Mouse (Mus musculus) thymus, postnatal 10 days (tissue): ENCODE measurements around the gene Pigp.
"Not testable (repeated sequence)": the region's sequence is repeated elsewhere in the genome, so short reads cannot be mapped to it uniquely, and the experiment has no call there.

Source experiments
- DNase-seq, 2 experiments: peaks; one replicate each; pipeline ENCODE4 v3.0.0; 2021; ENCODE audit warnings: low spot score in 2 of 2

The Pigp gene

DNA sequence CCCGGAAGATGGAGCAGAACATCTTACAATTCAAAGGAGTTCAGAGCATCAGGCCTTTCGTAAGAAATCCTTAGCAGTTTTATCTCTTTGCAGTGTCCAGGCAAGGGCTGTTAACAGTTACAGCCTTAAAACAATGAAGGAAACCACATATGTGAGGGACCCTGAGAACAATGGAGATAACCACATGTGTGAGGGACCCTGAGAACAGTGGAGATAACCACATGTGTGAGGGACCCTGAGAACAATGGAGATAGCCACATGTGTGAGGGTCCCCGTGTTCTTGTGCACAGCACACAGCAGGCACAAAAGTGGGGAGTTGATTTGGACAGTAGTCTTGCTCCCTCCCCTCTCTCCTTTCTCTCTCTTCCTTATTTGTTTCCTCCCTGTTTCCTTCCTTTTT, 13.6 kb downstream of the Pigp start:
- DNase-seq: no peak

DNA sequence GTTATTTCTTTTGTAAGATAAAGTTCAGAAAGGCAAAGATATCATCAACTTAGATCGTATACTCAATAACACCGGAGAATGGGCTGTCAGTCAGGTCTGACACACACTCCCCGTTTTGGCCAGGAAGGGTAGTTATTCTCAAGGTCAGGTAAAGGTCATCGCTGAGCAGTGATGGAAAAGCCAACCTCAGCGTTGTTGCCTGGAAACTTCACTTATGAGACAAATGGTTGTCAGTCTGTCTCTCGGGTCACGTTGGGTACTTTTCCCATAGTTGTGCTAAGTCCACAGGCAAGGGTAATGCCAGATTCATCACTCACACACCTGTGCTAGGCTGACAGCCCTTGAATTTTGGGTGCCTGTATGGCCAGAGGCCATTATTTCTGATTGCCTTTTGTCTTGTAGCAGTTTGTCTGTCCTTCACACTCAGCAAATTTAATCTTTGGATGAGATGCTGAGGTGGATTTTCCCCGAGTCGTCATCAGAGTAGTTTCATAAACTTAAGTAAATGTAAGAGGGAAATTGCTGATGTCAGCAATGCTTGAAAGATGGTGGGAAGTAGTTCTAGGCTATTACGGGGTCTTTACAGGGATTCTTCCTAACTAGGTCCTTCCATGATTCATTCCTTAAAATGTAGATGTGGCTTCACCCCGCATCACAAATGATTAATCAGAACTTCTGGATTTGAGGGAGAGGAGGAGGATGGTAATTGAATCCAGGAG, 14.7 kb downstream of the Pigp start:
- DNase-seq: no peak

DNA sequence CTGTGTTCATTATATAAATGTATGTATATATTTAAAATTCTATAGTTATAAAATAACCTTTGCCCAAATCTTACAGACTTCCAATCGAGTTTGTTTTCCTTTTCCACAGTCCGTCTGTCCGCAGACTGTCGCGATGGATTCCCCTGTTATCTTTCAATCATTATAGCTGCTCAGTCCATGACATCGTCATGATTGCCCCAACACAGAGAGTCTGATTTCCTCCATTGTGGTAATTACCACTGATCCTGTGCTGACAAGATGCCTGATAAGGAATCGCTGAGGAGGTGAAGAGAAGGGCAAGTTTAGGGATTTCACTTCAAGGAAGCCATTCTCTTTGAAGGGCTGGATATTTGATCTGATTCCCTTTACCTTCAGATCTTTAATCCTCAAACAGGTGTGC, 15.6 kb downstream of the Pigp start:
- DNase-seq: no peak

DNA sequence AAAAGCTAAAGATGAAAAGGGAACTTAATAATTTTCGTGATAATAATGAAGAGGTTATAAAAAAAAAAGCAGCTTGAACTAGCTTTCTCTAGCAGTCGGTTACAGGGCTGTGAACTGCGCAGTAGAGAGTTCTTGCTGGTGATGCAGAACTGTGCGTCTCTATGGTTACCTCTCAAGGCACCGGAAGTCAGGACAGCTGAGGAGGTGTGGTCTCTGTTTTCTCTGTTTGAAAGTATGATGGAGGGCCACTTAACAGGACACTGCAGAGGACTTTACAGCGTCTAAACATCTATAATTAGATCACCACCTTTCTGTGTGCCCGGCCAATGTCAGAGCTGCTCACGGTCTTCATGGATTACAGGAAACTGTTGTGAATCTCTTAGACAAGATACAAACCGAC, 17.2 kb downstream of the Pigp start:
- DNase-seq: peak; percentile 27 to 43

DNA sequence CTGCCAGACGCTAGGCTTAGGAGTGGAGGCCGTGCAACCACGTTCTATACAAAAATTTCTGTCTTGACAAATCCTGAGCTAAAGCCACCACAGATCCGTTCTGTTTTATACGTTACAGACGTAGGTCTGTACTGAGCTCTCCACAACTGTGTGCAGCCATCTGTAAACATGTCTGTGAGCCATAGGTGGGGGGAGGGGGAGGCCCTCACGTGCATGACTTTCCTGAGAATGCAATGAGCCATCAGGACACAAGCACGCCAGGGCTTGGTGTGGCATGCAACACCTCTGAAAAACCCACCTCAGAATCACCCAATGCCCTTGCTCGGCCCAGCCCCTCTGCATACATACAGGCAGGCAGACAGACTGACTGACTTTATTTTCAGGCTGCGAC, 21.4 kb downstream of the Pigp start:
- no peak for DNase-seq

DNA sequence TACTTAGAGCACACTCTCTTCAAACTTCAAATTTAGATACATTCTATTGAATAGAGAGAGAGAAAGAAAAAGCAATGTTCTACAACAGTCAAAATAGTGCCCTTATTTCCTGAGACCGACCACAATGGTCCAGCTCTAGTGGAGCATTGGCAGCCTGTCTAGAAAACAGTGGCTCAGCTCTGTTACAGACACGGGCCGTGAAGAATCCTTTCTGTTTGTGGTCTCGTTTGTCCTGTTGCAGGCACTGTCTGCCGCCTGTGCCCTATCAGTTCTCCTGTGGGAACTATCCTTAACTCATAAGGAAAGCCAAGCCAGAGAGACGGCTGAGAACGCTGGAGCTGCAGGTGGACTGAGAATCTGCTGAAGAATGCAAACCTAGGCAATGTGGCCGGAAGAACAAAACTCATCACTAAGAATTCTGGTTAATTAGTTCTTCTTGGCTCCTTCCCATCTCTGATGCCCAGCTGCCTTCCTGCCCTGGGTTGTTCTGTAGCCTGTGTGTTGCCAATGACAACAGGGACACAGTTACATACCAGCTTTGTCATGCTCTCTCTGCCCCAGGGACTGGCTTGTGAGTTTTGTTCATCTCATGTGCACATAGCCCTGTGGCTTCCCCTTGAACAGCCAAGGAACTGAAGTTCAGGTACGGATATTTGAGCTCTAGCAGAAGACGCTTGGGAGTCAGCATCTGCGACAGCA, 21.9 kb downstream of the Pigp start:
- no peak for DNase-seq

DNA sequence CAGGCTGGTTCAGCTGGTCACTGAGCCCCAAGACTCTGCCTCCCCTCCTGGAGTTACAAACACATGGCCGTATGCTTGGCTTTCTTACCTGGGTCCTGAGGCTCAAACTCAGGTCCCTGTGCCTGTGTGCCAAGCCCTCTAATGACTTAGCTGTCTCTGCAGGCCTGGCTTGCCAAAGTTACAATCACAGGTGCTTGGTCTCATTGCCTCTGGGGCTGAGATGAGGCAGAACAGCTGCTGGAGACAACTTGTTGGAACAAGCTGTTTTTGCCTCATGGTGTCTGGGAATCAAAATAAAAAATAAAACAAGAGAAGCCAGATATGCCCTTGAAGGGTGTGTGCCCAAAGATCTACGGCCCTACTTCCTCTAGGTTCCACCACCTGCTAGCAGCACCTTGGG, 22.9 kb downstream of the Pigp start:
- DNase-seq: no peak

DNA sequence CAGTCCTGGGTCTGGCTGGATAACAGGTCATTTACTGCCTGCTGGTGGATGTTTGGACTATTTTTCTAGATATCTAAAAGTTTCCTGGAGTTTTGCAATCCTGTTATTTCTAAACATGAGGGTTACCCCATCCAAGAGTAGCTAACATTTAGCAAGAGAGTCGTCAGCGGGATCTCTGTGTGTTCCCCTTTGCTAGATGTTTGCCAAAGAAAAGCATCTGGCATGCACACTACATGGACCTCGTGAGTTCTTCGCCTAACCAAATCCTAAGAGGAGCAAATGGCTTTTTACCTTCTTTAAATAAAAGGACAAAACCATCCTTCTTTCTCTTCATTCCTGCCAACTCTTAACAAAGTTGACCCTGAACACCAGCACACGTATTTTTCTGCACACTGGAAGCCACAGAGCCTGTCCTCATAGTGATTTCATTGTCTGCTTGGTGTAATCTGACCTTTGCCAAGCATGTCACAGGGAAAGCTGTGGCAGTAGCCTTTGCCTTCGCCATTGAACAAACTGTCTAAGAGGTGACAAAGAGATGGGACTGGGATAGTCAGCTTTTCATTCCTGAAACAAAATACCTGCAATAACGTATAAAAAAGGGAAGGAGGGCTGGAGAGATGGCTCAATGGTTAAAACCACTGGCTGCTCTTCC, 24.4 kb downstream of the Pigp start:
- no peak for DNase-seq

DNA sequence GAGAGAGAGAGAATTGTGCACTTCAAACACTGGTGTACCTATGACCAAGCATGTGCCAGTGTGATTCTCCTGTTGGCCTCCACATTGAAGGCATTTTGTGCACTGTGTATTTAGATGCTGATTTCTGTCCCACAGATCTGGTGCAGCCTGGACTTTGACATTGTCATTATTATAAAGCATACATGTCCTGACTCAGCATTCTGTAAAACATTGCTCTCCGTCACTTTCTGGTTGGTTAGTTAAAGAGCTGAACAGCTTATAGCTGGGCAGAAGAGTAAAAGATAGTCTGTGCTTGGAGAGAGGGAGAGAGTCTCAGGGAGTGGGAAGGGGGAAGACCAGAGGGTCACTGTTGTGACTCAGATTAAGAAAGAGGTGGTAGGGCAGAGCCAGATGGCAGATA, 25.9 kb downstream of the Pigp start:
- no peak for DNase-seq

DNA sequence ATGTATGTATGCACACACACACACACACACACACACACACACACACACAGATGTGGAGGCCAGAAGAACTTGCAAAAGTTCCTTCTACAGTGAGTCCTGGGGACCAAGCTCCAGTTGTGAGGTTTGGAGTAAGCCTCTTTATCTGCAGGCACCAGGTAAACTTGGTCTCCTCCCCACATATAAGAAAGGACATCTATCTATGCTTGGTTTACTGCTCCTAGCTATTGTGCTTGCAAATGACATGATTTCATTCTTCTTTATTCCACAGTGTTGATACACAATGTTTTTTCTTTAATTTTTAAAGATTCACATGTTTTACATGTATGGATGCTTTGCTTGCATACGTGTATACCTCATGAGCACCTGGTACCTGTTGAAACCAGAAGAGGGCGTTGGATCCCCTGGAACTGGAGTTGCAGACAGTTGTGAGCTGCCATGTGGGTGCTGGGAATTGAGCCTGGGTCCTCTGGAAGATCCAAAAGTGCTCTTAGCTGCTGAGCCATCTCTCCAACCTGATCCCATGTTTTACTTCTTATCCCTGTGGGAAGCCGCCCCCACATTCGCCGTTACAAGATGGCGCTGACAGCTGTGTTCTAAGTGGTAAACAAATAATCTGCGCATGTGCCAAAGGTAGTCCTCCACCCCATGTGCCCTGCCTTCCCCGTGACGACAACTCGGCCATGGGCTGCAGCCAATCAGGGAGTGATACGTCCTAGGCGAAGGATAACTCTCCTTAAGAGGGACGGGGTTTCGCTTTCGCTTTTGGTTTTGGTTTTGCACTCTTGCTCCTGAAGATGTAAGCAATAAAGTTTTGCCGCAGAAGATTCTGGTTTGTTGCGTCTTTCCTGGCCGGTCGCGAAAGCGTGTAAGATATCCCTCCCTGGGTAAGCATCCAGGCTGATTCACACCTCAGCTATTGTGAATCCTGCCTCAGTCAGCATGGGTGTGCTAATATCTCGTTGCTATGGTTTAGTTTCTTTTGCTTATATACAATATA, 32.2 kb downstream of the Pigp start:
- DNase-seq: not testable (repeated sequence)

DNA sequence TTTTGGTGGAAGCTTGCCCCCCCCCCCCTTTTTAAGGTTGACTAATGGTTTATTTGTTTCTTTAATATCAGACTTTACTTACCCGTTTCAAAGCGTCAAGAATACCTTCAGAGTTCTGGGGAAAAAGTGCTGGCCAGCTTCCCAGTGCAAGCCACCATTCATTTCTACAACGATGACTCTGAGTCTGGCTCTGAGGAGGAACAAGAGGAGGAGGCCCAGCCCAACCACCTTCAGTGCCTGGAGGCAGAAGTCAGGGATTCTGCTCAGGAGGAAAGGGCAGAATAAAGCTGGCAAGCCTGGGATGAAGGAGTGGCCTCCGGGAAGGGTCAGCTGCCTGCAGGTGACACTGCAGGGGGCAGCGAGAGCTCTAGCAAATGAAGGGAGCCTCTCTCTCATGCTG, 36.0 kb downstream of the Pigp start:
- no peak for DNase-seq

DNA sequence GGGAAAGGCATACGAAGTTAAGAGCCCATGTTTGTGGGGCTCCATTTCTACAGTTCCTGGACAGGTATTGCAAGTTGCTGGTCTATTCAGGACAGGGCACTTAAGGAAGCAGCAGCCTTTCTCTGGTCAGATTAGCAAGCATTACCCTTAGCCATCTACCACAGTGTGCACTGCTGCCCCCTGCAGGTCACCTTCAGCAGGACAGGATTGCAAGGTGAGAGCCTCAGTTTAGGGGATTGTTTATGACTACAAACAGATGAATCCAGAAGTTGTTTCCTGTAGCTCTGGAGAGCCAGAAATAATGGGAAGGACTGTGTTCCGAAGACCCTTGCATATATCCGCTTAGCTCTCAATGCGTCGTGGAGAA, 39.8 kb downstream of the Pigp start:
- peak; percentile 31 to 71 for DNase-seq

DNA sequence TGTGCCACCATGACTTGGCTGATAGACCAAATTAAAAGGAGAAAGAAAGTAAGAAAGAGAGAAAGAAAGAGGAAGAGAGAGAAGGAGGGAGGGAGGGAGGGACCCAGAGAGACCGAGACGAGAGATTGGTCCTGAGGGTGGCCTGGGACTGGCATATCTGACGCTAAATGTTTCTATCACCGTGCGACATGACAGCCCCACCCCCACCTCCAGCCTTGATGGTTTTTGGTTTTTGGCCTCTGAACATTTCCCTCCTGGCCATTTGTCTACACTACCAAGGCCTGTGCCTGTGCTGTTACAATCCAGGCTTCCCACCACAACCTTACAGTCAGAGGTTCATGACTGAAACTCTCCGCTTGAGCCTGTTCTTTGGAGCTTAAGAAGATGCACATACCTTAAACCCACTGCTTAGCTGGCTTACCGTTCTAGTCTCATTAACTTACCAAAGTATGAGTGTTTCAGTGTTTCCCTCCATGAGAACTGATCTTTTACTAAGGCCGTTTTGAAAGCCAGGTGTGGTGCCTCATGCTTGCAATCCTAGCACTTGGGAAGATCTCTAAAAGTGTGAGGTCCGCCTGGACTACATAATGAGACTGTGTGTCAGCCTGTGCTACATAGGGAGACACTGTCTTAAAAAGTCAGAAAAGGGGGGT, 40.3 kb downstream of the Pigp start:
- DNase-seq: no peak

DNA sequence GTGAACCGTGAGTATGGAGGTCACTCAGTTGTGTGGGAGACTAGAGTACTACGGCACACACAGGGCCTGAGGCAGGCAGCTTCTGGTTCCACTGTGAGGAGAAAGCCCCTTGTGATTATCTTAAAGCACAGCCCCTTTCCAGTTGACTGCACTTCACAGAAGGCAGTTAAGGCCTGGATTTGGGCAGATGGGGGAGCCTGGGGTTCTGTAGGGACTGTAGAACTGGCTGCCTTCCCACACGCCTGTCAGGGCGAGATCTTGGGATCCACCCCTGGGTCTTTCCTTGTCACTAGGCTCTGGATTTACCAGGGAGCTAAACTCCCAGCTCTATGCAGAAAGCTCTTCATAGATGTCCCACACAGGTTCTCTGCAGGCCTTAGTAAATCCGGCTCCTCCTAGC, 41.2 kb downstream of the Pigp start:
- no peak for DNase-seq

DNA sequence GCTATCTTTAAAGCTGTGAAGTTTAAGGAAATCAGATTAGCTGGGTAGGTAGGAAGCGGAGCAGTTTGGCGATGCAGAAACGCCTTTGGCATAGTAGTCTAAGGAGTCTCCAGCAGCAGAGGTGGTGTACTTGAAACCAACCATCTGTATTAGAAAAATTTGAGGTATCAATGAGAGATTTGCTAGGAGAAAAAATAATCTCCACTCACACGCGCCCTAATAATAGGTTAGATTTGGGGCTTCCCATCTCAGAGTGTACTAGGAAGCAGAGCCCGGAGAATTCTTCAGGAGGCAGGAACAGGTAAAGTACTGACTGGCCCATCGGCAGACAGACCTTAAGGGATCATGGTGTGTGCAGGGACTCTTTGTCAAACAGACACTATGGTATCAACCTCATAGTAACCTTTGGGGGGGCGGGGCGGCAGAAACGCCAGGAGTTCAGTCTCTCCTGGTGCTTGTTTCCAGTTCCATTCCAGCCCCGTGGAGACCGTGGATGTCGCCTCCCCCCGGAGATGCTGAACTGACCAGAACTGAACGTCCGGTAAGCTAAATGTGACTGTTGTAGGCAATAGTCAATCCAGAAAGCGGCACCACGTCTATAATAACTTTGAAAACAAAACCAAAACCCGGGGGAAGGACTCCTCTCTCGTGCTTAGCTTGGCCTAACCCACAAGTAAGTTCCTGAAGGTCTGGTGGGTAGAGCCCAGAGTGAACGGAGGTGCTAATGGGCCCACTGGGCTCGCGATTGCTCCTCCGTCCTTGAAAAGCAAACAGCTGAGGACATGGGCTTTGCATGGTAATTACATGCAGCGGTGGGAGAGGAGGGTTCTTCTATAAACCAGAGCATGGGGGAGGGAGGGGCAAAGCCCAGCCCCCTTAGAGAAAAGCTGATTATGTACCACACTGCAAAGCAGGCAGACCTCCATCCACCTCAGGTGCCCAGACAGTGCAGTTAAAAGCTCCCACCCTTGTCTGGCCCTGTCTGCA, 42.5 kb downstream of the Pigp start:
- DNase-seq: no peak

DNA sequence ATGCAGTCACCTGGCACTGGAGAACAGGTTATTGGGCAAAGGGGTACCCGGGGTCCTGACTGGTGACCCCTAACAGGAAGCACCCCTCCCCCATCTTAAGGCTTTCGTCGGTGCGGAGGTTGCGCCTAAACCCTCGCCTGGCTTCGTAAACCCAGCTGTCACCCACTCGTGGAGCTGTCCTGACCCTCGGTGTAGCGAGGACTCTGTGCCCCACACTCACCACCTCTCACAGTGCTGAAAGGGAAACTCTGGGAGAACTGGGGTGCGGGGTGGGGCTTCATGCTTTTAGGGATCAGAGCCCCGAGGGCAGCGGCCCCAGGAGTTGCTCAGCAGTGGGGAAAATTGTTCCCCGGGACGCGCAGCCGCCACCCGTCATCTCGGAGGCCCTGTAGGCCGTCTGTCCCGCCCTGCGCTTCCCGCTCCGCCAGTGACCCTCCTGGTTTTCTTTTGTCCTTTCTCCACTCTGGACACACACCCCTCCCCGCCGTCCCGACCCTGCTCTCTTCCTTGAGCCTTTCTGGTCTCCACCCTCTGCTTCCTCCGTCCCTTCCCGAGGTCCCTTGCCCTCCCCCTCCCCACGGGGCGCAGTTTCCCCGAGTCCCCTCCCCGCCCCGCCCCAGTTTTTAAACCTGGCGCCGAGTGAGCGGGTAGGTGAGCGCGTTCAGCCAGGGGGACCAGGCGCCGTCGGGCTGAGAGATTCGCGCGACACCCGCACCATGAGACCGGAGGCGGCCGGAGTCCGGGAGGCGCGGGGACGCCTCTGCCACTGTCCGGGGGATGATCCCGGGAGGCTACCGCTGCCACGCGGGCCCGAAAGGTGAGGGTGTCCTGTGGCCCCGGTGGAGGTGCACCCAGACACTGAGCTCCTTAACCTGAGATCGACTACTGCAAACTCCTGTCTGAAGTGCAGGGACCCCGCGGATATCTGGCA, 43.6 kb downstream of the Pigp start, which contains the start of gene Ripply3:
Ripply3 (plus strand) TSS at position 640 of the 931 bp plus-strand sequence.
- DNase-seq: peak in 1 of 2 experiments; percentile 9

DNA sequence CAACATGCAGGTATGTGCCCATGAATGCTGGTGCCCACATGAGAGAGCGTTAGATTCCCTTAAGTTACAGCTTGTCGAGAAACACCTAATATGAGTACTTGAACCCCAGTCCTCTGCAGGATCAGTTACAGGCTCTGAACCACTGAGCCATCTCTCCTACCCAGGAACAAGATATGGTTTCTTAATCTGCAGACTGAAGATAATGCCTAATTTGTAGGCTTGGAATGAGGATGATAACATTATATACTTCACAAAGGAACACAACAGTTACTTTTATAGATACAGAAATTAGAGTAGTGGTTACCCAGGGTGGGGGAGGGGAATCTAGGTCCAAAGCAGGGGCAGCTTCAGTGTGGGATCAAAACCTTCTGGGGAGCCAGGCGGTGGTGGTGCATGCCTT, 45.6 kb downstream of the Pigp start:
- no peak for DNase-seq

DNA sequence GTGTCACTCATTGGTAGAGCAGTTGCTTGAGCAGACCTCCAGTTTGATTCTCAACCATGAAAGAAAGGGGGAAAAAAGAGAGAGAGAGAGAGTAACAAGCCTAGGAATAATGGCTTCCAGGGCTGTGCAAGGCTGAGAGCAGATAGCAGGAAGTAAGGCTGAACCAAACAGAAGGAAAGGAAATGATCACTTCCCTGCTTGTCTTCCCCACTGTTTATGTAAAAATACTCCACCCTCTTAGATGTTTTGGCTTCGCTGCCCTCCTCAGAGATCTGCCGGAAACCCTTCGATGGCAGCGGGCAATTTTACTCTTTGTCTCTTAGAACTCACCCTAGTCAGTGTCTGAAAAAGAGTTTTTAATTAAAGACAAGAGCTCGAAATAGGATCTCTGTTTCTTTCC, 48.0 kb downstream of the Pigp start:
- DNase-seq: no peak

DNA sequence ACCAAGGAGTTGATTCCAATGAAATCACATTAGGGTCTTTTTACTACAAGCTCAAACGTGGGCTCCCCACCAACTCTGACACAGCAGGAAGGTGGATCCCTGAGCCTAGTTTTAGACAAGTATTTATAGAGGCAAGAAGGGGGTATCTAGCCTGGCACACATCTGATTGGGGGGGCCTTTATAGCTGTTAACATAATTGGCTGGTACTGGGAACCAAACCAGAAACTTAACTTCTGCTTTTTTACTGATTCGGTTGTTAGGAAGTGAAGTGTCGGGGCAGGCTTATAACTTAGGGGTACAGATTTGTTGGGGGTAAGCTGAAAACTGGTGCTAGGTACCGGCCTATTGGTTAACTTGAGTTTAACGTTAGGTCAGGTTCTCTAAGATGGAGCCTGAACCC, 51.4 kb downstream of the Pigp start:
- no peak for DNase-seq
